Mouse (Mus musculus): ENCODE data around the gene Rplp2. TPM values are rescaled to one million over a fixed set of nuclear protein-coding genes. Genes with fewer than 3 reads are reported as not detected.
A peak's percentile ranks its signal among the peaks of the same experiment; 100 is the strongest.

Gene Rplp2
- total and polyA plus RNA-seq, 3 experiments = 421 to 928 (median 848) TPM

DNA sequence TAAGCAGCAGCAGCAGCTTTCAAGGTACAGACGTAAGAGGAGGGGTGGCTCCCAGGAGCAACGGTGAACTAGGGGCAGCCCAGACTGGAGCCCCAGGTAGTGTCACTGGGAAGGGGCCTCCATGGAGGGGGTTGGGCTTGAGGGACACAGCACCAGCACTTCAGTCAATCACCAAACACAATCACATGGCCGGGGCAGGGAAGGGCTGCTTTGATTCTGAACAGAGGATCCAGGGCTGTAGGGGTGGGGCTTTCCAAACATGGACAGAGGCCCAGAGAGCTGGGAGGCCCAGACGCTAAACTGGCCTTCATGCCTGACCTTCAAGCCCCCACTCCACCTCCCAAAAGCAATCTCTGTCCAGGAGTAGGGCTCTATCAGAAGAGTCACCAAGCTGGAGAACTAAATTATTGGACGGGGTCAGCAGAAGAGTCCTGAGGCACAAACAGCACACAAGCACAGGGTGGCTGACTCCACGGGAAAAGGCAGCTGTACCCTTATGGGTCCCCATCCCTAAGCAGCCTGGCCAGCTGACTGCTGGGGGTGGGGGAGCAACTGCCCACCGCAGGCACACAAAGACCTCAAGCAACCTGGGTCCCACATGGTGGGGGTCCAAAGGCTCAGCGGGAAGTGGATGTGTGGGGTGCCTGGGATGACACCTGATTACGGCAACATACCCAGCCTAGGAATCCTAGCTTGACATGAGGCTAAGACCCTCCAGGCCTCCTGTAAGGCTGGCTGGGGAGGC lies 17.2 kb upstream of the Rplp2 start:
- WGBS = 58% methylated on average over 9 of the region's 9 CpGs

DNA sequence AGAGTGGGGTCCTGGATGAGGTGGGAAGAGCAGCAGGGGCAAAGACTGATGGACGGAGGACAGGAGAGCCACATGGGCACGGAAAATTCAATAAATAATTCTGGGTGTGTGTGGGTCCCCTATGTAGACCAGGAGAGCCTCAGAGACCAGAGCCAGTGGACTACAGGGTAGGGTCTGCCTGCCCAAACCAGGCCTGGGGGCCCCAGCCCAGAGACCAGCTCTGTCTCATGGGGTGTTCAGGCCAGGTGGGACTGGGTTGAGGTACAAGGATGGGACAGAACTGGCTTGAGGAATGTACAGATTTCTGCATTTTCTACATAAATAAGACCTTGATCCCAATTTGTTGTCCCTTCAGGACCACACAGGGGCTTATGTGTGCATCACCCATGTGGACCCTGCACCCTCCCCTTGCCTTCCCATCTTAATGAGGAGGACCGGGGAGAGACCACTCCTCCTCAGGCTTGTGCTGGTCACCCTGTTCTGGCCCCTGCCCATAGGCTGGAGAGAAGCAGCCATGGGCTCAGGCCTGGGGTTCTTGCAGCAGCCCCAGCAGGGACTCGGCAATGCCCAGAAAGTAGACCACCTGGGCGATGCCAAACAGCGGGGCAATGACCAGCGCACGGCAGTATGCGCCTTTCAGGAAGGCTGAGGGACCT lies 16.5 kb upstream of the Rplp2 start:
- H3K4me3 ChIP-seq = no peak overlapping the region
- H3K79me2 ChIP-seq (replicated peaks; ENCODE audit: control insufficient read depth, insufficient read depth, low read length) = no peaks in the 10 kb centered on the region
- intact Hi-C loops (cut with DNase I) = no loop called here
- no peaks in the 10 kb centered on the region for H3K36me3 ChIP-seq (ENCODE audit: control insufficient read depth, insufficient read depth, low read length)
- TF ChIP-seq EP300 (IDR thresholded peaks at IDR 0.05; ENCODE audit: insufficient read depth, low read depth, low read length) = no peak
- no peak overlapping the region for H3K9ac ChIP-seq (ENCODE audit: low read depth, low read length)
- DNase-seq = no peak
- 92% methylated on average over 9 of the region's 9 CpGs for WGBS
- no peak overlapping the region for H3K27ac ChIP-seq
- peaks cover 7% of the 10 kb centered on the region for H3K4me1 ChIP-seq (ENCODE audit: control insufficient read depth, insufficient read depth, low read length)
- no peaks in the 10 kb centered on the region for H3K27me3 ChIP-seq (ENCODE audit: control insufficient read depth, insufficient read depth, low read length)

More for the DNA sequence above, 17.2 kb upstream of the Rplp2 start:
- Histone ChIP-seq H3K27ac (no peak overlapping the region), H3K36me3 (ENCODE audit: control insufficient read depth, insufficient read depth, low read length) (no peaks in the 10 kb centered on the region), H3K79me2 (replicated peaks; ENCODE audit: control insufficient read depth, insufficient read depth, low read length) (no peaks in the 10 kb centered on the region), H3K4me3 (no peak overlapping the region), H3K27me3 (ENCODE audit: control insufficient read depth, insufficient read depth, low read length) (no peaks in the 10 kb centered on the region), H3K9ac (ENCODE audit: low read depth, low read length) (no peak overlapping the region), H3K4me1 (ENCODE audit: control insufficient read depth, insufficient read depth, low read length) (peaks cover 4% of the 10 kb centered on the region)
- TF ChIP-seq CTCF (IDR thresholded peaks at IDR 0.05) (no peak), EP300 (IDR thresholded peaks at IDR 0.05; ENCODE audit: insufficient read depth, low read depth, low read length) (no peak), POLR2A (IDR thresholded peaks at IDR 0.05; ENCODE audit: insufficient read depth, low read depth, low read length) (no peak)
- DNase-seq = no peak
- intact Hi-C loops (cut with DNase I) = no loop called here

DNA sequence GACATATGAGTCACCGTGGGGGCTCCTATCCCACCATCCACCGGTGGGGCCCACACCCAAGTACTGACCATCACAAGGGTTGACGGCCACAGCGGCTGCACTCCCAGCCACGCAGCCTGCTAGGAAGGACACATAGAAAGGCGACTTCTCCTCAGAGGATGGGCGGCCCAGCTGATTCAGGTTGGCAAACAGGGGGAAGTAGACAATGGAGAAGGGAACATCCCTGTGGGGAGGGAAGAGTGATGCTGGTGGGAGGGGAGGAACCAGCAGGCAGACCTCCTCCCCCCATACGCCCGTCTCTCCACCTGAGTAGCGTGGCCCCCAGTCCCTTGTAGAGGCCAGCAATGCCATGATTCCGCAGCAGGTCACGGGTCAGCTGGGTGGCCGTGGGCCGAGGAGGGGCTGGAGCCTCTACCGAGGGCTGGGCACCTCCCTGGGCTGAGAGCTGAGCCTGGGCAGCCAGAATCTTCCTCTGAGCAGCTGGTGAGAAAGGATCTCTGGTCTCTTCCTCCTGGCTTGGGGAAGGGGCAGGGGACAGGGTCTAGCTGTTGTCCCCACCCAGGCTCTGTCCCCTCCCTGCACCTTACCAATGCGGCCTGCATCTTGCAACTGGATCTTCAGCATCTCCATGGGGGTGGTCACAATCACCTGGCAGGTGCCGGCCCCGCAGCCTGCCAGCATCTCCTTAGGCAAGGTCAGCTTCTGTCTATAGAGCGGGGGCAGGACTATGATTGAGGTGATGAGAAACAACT lies 15.6 kb upstream of the Rplp2 start:
- H3K27ac ChIP-seq = peak overlapping the region; percentile 96

DNA sequence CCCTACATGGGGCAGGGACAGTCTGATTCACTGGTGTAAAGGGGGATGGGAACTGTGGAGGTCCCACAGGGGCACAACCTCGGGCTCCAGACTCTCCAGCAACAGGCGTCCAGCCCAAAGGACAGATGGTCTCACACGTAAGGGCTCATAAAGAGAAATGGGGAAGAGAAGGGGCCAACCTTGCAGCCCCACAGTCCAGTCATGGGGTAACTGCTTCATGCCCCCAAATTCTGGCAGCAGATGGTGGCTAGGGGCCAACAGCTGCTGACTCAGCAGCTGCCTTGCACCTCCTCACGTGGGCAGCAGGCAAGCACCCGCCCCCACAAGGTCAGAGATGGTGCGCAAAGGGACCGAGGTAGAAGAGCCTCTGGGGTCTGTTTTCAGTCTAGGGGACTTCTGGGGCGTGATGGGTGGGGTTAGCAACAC lies 15.0 kb upstream of the Rplp2 start:
- peaks cover 11% of the 10 kb centered on the region for H3K4me1 ChIP-seq (ENCODE audit: control insufficient read depth, insufficient read depth, low read length)
- DNase-seq = peak; percentile 67 to 68
- H3K27me3 ChIP-seq (ENCODE audit: control insufficient read depth, insufficient read depth, low read length) = no peaks in the 10 kb centered on the region
- TF ChIP-seq CTCF (IDR thresholded peaks at IDR 0.05) (no peak), EP300 (IDR thresholded peaks at IDR 0.05; ENCODE audit: insufficient read depth, low read depth, low read length) (0 out of 2 replicates have a peak, but pooled peaks have one; percentile 14)
- H3K9ac ChIP-seq (ENCODE audit: low read depth, low read length) = peak overlapping the region; percentile 37; the same call in 1 of the 2 replicates
- peak overlapping the region; percentile 96 for H3K27ac ChIP-seq
- H3K79me2 ChIP-seq (replicated peaks; ENCODE audit: control insufficient read depth, insufficient read depth, low read length) = no peaks in the 10 kb centered on the region
- intact Hi-C loops (cut with DNase I) = loop anchor here (1.0 kb wide), 1 partner anchor 18 kb away; the partner anchor contains the start of gene Gatd1
- no peaks in the 10 kb centered on the region for H3K36me3 ChIP-seq (ENCODE audit: control insufficient read depth, insufficient read depth, low read length)
- H3K4me3 ChIP-seq = peak overlapping the region; percentile 32; the same call in 1 of the 2 replicates
- WGBS = 60% methylated on average over 8 of the region's 8 CpGs

More for the DNA sequence above, 15.6 kb upstream of the Rplp2 start:
- no peaks in the 10 kb centered on the region for H3K27me3 ChIP-seq (ENCODE audit: control insufficient read depth, insufficient read depth, low read length)
- no peaks in the 10 kb centered on the region for H3K36me3 ChIP-seq (ENCODE audit: control insufficient read depth, insufficient read depth, low read length)
- WGBS = 87% methylated on average over 19 of the region's 19 CpGs
- no peaks in the 10 kb centered on the region for H3K79me2 ChIP-seq (replicated peaks; ENCODE audit: control insufficient read depth, insufficient read depth, low read length)
- H3K4me3 ChIP-seq = no peak overlapping the region
- no peak for DNase-seq
- peaks cover 11% of the 10 kb centered on the region for H3K4me1 ChIP-seq (ENCODE audit: control insufficient read depth, insufficient read depth, low read length)
- no peak overlapping the region for H3K9ac ChIP-seq (ENCODE audit: low read depth, low read length)
- intact Hi-C loops (cut with DNase I) = loop anchor here (1.0 kb wide), 1 partner anchor 17 kb away; the partner anchor contains the start of gene Gatd1
- TF ChIP-seq POLR2A (IDR thresholded peaks at IDR 0.05; ENCODE audit: insufficient read depth, low read depth, low read length) (no peak), CTCF (IDR thresholded peaks at IDR 0.05) (no peak), EP300 (IDR thresholded peaks at IDR 0.05; ENCODE audit: insufficient read depth, low read depth, low read length) (no peak)

DNA sequence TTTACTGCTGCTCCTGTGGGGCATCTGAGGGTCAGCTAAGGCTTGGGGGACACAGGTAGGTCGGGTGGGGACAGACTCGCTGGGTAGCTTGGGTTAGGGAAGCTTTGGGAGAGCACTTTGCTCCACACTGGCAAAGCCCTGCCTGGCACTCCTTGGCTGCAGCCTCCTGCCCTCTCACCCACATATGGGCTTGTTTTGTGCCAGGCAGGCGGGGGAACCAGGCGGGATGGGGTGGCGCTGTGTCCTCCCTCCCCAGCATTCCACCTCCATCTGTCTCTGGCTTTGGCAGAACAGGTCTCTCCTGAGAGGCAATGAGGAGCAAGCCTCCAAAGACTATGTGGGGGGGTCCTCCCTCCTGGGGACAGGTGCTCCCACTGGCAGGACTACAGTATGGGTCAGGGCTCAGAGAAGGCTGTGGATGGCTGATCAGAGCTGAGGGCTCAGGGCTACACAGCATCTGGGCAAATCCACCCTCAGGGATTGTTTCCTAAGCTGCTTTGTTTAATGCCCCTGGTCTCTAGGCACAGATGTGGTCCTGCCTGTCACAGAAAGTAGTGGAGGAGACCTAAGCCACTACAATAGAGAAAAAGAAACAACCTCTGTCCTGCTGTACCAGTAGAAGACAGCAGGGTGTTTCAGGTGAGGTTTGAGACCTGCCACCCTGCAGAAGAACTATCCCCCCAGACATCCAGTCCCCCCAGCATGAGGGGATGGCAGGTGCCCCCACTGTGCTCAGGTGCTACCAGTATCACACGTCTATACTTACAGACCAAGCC lies 14.2 kb upstream of the Rplp2 start:
- Histone ChIP-seq H3K27ac (peak overlapping the region; percentile 96), H3K79me2 (replicated peaks; ENCODE audit: control insufficient read depth, insufficient read depth, low read length) (no peaks in the 10 kb centered on the region), H3K9ac (ENCODE audit: low read depth, low read length) (peak overlapping the region; percentile 37; the same call in 1 of the 2 replicates), H3K36me3 (ENCODE audit: control insufficient read depth, insufficient read depth, low read length) (no peaks in the 10 kb centered on the region), H3K4me3 (peak overlapping the region; percentile 67; the same call in 1 of the 2 replicates), H3K27me3 (ENCODE audit: control insufficient read depth, insufficient read depth, low read length) (no peaks in the 10 kb centered on the region), H3K4me1 (ENCODE audit: control insufficient read depth, insufficient read depth, low read length) (peaks cover 11% of the 10 kb centered on the region)
- intact Hi-C loops (cut with DNase I) = loop anchor here (1.0 kb wide), 1 partner anchor 19 kb away; the partner anchor contains the start of gene Gatd1
- peak; percentile 72 to 81 for DNase-seq
- TF ChIP-seq EP300 (IDR thresholded peaks at IDR 0.05; ENCODE audit: insufficient read depth, low read depth, low read length) = 0 out of 2 replicates have a peak, but pooled peaks have one; percentile 63
- TF ChIP-seq POLR2A (IDR thresholded peaks at IDR 0.05; ENCODE audit: insufficient read depth, low read depth, low read length) = peak; percentile 45
- no peak for TF ChIP-seq CTCF (IDR thresholded peaks at IDR 0.05)
- 71% methylated on average over 6 of the region's 6 CpGs for WGBS
